In genomic region chr9:92504889-92505288, GRCm38 (mm10) we compare ENCODE assay signal across 28 mouse cellular contexts. TPM values are rescaled to one million over a fixed set of nuclear protein-coding genes. Genes with fewer than 3 reads are reported as not detected.
DNase-seq lines count a peak whose midpoint lies in the region; ATAC-seq and TF ChIP-seq lines count a peak whose summit lies in the region.
"Had no signal": no experiment of that assay in that cellular context is flagged by ENCODE, and none has a peak within 500 bp of the region (broad histone marks: within the 10 kb centered on the region; RNA-seq: fewer than 3 reads in every experiment).

No protein-coding gene starts in this region.

- H3ac ChIP-seq in myocyte (ENCODE audit: control insufficient read depth, insufficient read length) = no peak overlapping the region

- 60% methylated on average over 1 of the region's 1 CpGs for WGBS in lung, postnatal 0 days
- 54% methylated on average over 1 of the region's 1 CpGs for WGBS in stomach, postnatal 0 days

- H3K36me3 ChIP-seq in lung, postnatal 0 days (ENCODE audit: insufficient read depth, low read length) = no peaks in the 10 kb centered on the region
- H3K36me3 ChIP-seq in myocyte (ENCODE audit: control insufficient read depth, insufficient read depth) = no peaks in the 10 kb centered on the region
- no peaks in the 10 kb centered on the region for H3K36me3 ChIP-seq in stomach, postnatal 0 days (ENCODE audit: control insufficient read depth, insufficient read depth, low read length)
- H3K36me3 ChIP-seq: forebrain, embryonic 10.5 days; heart, embryonic 12.5 days; heart, embryonic 15.5 days had no signal

- no peak overlapping the region for H3K27ac ChIP-seq in lung, postnatal 0 days (ENCODE audit: low read length)
- H3K27ac ChIP-seq in stomach, postnatal 0 days (replicated peaks) = no peak overlapping the region
- H3K27ac ChIP-seq: forebrain, embryonic 10.5 days; gastrocnemius, adult 2 months; heart, embryonic 15.5 days; hindbrain, embryonic 14.5 days; hindbrain, postnatal 0 days had no signal

- no peak for TF ChIP-seq EP300 in lung, postnatal 0 days (IDR thresholded peaks at IDR 0.05)
- TF ChIP-seq EP300 in stomach, postnatal 0 days (optimal IDR thresholded peaks at IDR 0.05) = no peak

- no peak overlapping the region for H3K4me2 ChIP-seq in lung, postnatal 0 days (replicated peaks; ENCODE audit: low read depth, low read length)
- no peak overlapping the region for H3K4me2 ChIP-seq in myocyte (ENCODE audit: low read depth)
- no peak overlapping the region for H3K4me2 ChIP-seq in stomach, postnatal 0 days (replicated peaks; ENCODE audit: low read depth)
- H3K4me2 ChIP-seq: heart, embryonic 12.5 days; heart, embryonic 15.5 days; hindbrain, embryonic 14.5 days had no signal

- ATAC-seq in lung, postnatal 0 days = no peak
- ATAC-seq in granulocyte monocyte progenitor cell, adult 5-6 weeks (replicated peaks; ENCODE audit: poor library complexity, severe bottlenecking) = peak; percentile 89
- no peak for ATAC-seq in stomach, postnatal 0 days (ENCODE audit: low FRiP score, low TSS enrichment)
- ATAC-seq: activated CD4-positive, CD25-positive, alpha-beta regulatory T cell, adult 4 months; CD4-positive, CD25-positive, alpha-beta regulatory T cell, adult 4 months; forebrain, embryonic 14.5 days; forebrain, postnatal 0 days; hindbrain, postnatal 0 days; inflammation-experienced regulatory T-cells, adult 6 months had no signal

- no peak for TF ChIP-seq CTCF in lung, postnatal 0 days (IDR thresholded peaks at IDR 0.05)
- TF ChIP-seq CTCF in stomach, postnatal 0 days (IDR thresholded peaks at IDR 0.05; ENCODE audit: low read depth) = no peak

- DNase-seq in lung, postnatal 0 days (ENCODE audit: low spot score) = peak; percentile 6
- no peak for DNase-seq in lung, postnatal 25 days (ENCODE audit: low spot score)
- no peak for DNase-seq in urinary bladder, postnatal 36 days (ENCODE audit: low spot score in 2 of 2)
- DNase-seq in stomach, postnatal 0 days (ENCODE audit: low spot score) = no peak
- DNase-seq: adrenal gland, adult 8-10 months; adrenal gland, postnatal 25 days; cerebellum, adult 11-12 months; cerebellum, adult 8-10 months; cerebellum, postnatal 10 days; cerebellum, postnatal 36 days; forebrain, postnatal 0 days; gastrocnemius, adult 2 months; gastrocnemius, postnatal 14 days; heart, adult 18-20 months; heart, postnatal 14 days; heart, postnatal 4 days had no signal

- H3K4me1 ChIP-seq in lung, postnatal 0 days (ENCODE audit: insufficient read depth, low read depth, low read length) = no peaks in the 10 kb centered on the region
- no peaks in the 10 kb centered on the region for H3K4me1 ChIP-seq in stomach, postnatal 0 days (replicated peaks; ENCODE audit: control insufficient read depth, insufficient read depth)
- H3K4me1 ChIP-seq: forebrain, embryonic 10.5 days; heart, embryonic 12.5 days; heart, embryonic 15.5 days had no signal

- no peaks in the 10 kb centered on the region for H3K27me3 ChIP-seq in lung, postnatal 0 days (replicated peaks; ENCODE audit: insufficient read depth, low read length)
- H3K27me3 ChIP-seq in myocyte (ENCODE audit: control insufficient read depth, insufficient read depth, insufficient read length) = no peaks in the 10 kb centered on the region
- no peaks in the 10 kb centered on the region for H3K27me3 ChIP-seq in stomach, postnatal 0 days (ENCODE audit: control insufficient read depth, insufficient read depth, low read length)
- H3K27me3 ChIP-seq: heart, embryonic 12.5 days; heart, embryonic 15.5 days had no signal

- no peaks in the 10 kb centered on the region for H3K9me3 ChIP-seq in lung, postnatal 0 days (ENCODE audit: low read length)
- no peaks in the 10 kb centered on the region for H3K9me3 ChIP-seq in stomach, postnatal 0 days (ENCODE audit: control insufficient read depth, low read length)
- H3K9me3 ChIP-seq: forebrain, embryonic 10.5 days; heart, embryonic 12.5 days; heart, embryonic 15.5 days had no signal

- no peak overlapping the region for H3K9ac ChIP-seq in lung, postnatal 0 days (replicated peaks; ENCODE audit: low read depth)
- H3K9ac ChIP-seq in stomach, postnatal 0 days (ENCODE audit: low read length) = no peak overlapping the region
- H3K9ac ChIP-seq: forebrain, postnatal 0 days; heart, embryonic 12.5 days; heart, embryonic 15.5 days; hindbrain, embryonic 14.5 days had no signal

- TF ChIP-seq POLR2A in myocyte (IDR thresholded peaks at IDR 0.05; ENCODE audit: insufficient read length, low read depth) = no peak

- H3K4me3 ChIP-seq in lung, postnatal 0 days (ENCODE audit: low read depth, low read length) = no peak overlapping the region
- H3K4me3 ChIP-seq in myocyte = no peak overlapping the region
- H3K4me3 ChIP-seq in stomach, postnatal 0 days (ENCODE audit: low read depth, low read length) = no peak overlapping the region
- H3K4me3 ChIP-seq: forebrain, embryonic 10.5 days; gastrocnemius, adult 2 months; heart, embryonic 12.5 days; heart, embryonic 15.5 days had no signal

- H3K79me2 ChIP-seq in myocyte (ENCODE audit: control insufficient read depth, insufficient read depth) = no peaks in the 10 kb centered on the region

TF ChIP-seq in myocyte, 11 proteins besides CTCF, POLR2A, EP300 and RAD21:
- TF ChIP-seq MYOG (IDR thresholded peaks at IDR 0.05; ENCODE audit: control insufficient read depth in 1 of 3, insufficient read depth in 1 of 3, insufficient read length in 2 of 3, low read depth in 2 of 3) (no peak), CEBPB (IDR thresholded peaks at IDR 0.05; ENCODE audit: insufficient read depth, poor library complexity, severe bottlenecking) (0 out of 2 replicates have a peak, but pooled peaks have one; percentile 22)

RNA-seq across cellular contexts. Expression of gene Plod2, which starts 37.1 kb away (rescaled TPM):
- 15.7 and 16.3 TPM in 2 replicates for polyA plus RNA-seq in lung, postnatal 0 days (2015; fragmentation: Nextera tagmentation; extraction: Ambion mirVana)
- 0.45 and 2.1 TPM in 2 replicates for total RNA-seq in granulocyte monocyte progenitor cell, adult 5-6 weeks (2014; fragmentation: Nextera tagmentation)
- 1.3 and 1.9 TPM in 2 replicates for total RNA-seq in granulocyte monocyte progenitor cell, adult 5-6 weeks (2017)
- 24.9 TPM for polyA plus RNA-seq in myocyte (2012; fragmentation: generic; extraction: Trizol)
- polyA plus RNA-seq in stomach, postnatal 0 days (2015; fragmentation: Nextera tagmentation; extraction: Ambion mirVana) = 13.6 and 17.5 TPM in 2 replicates
- total RNA-seq: MEL had no signal

RNA-seq across cellular contexts. Expression of gene Plscr4, which starts 47.7 kb away (rescaled TPM):
- 23.3 and 28.5 TPM in 2 replicates for polyA plus RNA-seq in lung, postnatal 0 days (2015; fragmentation: Nextera tagmentation; extraction: Ambion mirVana)
- not detected in 2 replicates for total RNA-seq in granulocyte monocyte progenitor cell, adult 5-6 weeks (2014; fragmentation: Nextera tagmentation)
- total RNA-seq in granulocyte monocyte progenitor cell, adult 5-6 weeks (2017) = 0.04 TPM in 1 of 2 replicates, not detected in the other
- 3.4 TPM for polyA plus RNA-seq in myocyte (2012; fragmentation: generic; extraction: Trizol)
- polyA plus RNA-seq in stomach, postnatal 0 days (2015; fragmentation: Nextera tagmentation; extraction: Ambion mirVana) = 9.2 and 9.8 TPM in 2 replicates
- total RNA-seq: MEL had no signal
